Mouse (Mus musculus) intestine, embryonic 14.5 days (tissue): ENCODE measurements around the gene Fgfr4. TPM values are rescaled to one million over a fixed set of nuclear protein-coding genes. Genes with fewer than 3 reads are reported as not detected.

Source experiments
- ATAC-seq: fragments of 200-750 bp; cut with Nextera tagmentation; replicated peaks from 2 replicates; pipeline ENCODE4 v1.8.0; 2017; ENCODE audit warnings: low read depth, moderate number of reproducible peaks, moderate TSS enrichment, moderate library complexity; ENCODE audit not compliant: low FRiP score, low TSS enrichment
- DNase-seq: peaks from one replicate; pipeline ENCODE4 v3.0.0-alpha.2; 2018; ENCODE audit warnings: low spot score
- H3K27ac ChIP-seq: fragments of 300-500 bp; sonication (generic); 2 replicates; pipeline ENCODE4 v1.5.1; 2014; ENCODE audit warnings: low read depth, mild to moderate bottlenecking, control low read depth
- H3K27me3 ChIP-seq: fragments of 300-500 bp; sonication (generic); replicated peaks from 2 replicates; pipeline ENCODE4 v1.6.1; 2014; ENCODE audit warnings: low read length, control low read depth; ENCODE audit not compliant: control insufficient read depth, insufficient read depth
- H3K36me3 ChIP-seq: fragments of 300-500 bp; sonication (generic); 2 replicates; pipeline ENCODE4 v1.6.1; 2014; ENCODE audit warnings: low read length, control low read depth; ENCODE audit not compliant: control insufficient read depth, insufficient read depth
- H3K4me1 ChIP-seq: fragments of 300-500 bp; sonication (generic); replicated peaks from 2 replicates; pipeline ENCODE4 v1.6.1; 2014; ENCODE audit warnings: low read length, control low read depth, mixed read lengths; ENCODE audit not compliant: control insufficient read depth, insufficient read depth
- H3K4me2 ChIP-seq: fragments of 300-500 bp; sonication (generic); 2 replicates; pipeline ENCODE4 v1.6.1; 2014; ENCODE audit warnings: low read length
- H3K4me3 ChIP-seq: fragments of 300-500 bp; sonication (generic); 2 replicates; pipeline ENCODE4 v1.5.1; 2014; ENCODE audit warnings: low read depth, low read length, control low read depth, mixed read lengths
- H3K9ac ChIP-seq: fragments of 300-500 bp; sonication (generic); 2 replicates; pipeline ENCODE4 v1.6.1; 2014; ENCODE audit warnings: mild to moderate bottlenecking, low read length
- H3K9me3 ChIP-seq: fragments of 300-500 bp; sonication (generic); 2 replicates; pipeline ENCODE4 v1.6.1; 2016; ENCODE audit warnings: low read length, control low read depth; ENCODE audit not compliant: control insufficient read depth
- WGBS: fragments of 180-500 bp; shearing (Covaris S2); extraction: QIAGEN DNeasy Blood & Tissue Kit; methylation state at CpG from one replicate; pipeline ENCODE4 v1.1.7; 2014; 5-methylcytosine and 5-hydroxymethylcytosine counted together
- polyA plus RNA-seq: library from polyadenylated mRNA; unstranded; fragments of >200 nt; fragmentation: Nextera tagmentation; extraction: Ambion mirVana; gene quantifications from 2 replicates; pipeline ENCODE4 v1.2.1, GENCODE M21; 2014

Fgfr4 gene
- polyA plus RNA-seq, 1 experiment from 2014 or later: 19.5 TPM

DNA sequence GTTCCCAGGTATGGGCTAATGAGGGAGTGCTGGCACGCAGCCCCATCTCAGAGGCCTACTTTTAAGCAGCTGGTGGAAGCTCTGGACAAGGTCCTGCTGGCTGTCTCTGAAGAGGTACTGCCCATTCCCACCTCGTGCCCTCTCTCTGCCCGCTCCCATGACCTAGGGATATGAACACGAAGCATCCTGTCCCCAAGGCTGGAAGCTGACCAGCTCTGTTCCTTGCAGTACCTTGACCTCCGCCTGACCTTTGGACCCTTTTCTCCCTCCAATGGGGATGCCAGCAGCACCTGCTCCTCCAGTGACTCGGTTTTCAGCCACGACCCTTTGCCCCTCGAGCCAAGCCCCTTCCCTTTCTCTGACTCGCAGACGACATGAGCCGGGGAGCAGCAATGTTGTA, 15.4 kb downstream of the Fgfr4 start:
- H3K27ac ChIP-seq: no peak overlapping the region
- H3K9ac ChIP-seq: no peak overlapping the region
- no peak overlapping the region for H3K4me2 ChIP-seq
- H3K4me3 ChIP-seq: no peak overlapping the region
- DNase-seq (no peak), ATAC-seq (no peak)
- H3K27me3 ChIP-seq: no peaks in the 10 kb centered on the region
- 0 out of 2 replicates have a peak, but pooled peaks cover 3% of the 10 kb centered on the region for H3K36me3 ChIP-seq
- H3K4me1 ChIP-seq: peaks cover 15% of the 10 kb centered on the region
- H3K9me3 ChIP-seq: 0 out of 2 replicates have a peak, but pooled peaks cover 2% of the 10 kb centered on the region
- WGBS: 79% methylated on average over 11 of the region's 11 CpGs

DNA sequence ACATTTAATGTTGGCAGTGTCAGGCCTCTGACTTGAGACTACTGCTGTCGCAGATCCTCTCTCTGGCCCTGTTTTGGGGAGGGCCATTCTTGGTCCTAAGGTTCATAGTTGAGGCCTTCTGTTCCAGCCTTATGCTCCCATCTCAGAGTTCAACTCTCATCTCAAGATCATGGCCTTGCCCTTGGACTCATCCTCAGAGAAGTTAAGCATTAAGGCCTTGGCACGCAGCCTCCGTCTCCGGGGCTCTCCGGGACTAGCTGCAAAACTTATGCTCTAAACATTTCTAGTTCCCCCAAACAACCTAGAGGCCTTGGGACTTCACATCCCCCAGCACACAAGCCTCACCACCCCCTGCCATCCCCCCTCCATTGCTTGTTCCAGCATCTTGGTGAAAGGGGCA, 15.8 kb downstream of the Fgfr4 start:
- DNase-seq (no peak), ATAC-seq (no peak)
- Histone ChIP-seq H3K27ac (0 out of 2 replicates have a peak overlapping the region, but pooled peaks have one; percentile 25), H3K9ac (no peak overlapping the region), H3K4me2 (no peak overlapping the region), H3K4me1 (peaks cover 15% of the 10 kb centered on the region), H3K27me3 (no peaks in the 10 kb centered on the region), H3K36me3 (0 out of 2 replicates have a peak, but pooled peaks cover 3% of the 10 kb centered on the region), H3K9me3 (0 out of 2 replicates have a peak, but pooled peaks cover 2% of the 10 kb centered on the region), H3K4me3 (no peak overlapping the region)
- WGBS: 91% methylated on average over 5 of the region's 5 CpGs

DNA sequence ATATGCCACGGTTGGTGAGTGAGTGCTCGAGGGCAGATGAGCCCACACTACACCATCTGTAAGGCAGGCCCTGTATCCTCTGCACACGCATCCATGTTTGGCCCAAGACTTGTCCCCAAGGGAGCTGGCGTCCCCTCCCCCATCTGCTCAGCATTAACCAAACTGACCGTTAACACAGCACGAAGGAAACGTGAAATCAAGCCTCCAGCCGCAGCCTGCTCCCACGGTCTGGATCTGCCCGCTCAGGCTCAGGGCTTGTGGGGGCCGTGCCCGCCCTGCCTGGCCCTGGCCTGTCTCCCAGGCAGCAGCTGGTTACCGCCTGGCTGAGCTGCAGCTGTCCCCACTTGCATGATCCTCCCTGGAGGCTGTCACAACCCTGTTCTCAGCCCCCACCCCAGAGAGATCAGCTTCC, 16.5 kb downstream of the Fgfr4 start:
- DNase-seq (no peak), ATAC-seq (peak; percentile 34; the same call in 1 of the 2 replicates)
- no peak overlapping the region for H3K4me2 ChIP-seq
- H3K27ac ChIP-seq: peak overlapping the region; percentile 25; the same call in 1 of the 2 replicates
- 0 out of 2 replicates have a peak, but pooled peaks cover 3% of the 10 kb centered on the region for H3K36me3 ChIP-seq
- 61% methylated on average over 13 of the region's 13 CpGs for WGBS
- H3K4me3 ChIP-seq: no peak overlapping the region
- H3K27me3 ChIP-seq: no peaks in the 10 kb centered on the region
- H3K4me1 ChIP-seq: peaks cover 15% of the 10 kb centered on the region
- 0 out of 2 replicates have a peak, but pooled peaks cover 2% of the 10 kb centered on the region for H3K9me3 ChIP-seq
- no peak overlapping the region for H3K9ac ChIP-seq

DNA sequence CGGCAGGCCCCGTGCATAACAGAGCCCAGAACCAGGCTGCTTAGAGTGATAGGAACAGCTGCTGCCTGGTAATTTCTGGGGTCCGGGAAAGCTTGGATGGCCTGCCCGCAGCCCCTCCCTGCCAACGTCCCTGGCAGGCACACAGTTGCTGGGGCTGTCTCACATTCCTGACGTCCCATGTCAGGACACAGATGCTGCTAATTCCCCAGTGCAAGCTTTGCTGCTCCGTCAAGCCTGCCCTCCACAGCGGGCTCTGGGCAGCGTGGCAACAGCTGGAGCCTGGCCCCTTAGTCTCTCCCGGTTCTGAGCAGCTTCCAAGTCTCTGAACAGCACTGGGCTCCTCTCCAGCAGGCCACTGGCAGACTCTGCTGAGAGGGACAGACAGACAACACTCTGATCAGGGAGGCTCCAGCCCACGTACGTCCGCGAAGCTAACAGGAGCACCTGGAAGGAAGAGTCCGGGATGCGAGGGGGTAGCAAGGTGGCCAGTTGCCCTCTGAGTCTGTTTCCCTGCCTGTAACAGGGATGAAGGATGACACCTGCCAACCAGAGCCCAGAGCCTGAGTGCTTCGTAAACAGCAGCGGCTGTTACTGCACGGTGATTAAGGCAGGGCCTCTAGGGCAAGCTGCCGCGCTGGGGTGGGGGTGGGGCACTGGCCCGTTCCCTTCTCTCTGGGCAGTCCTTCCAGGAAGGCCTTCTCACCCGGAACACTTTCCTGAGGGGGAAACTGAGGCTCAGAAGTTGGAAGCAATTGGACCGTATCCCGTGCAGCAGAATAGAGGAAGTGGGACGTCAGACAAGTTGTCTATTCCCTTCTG, 19.3 kb downstream of the Fgfr4 start:
- H3K36me3 ChIP-seq: no peaks in the 10 kb centered on the region
- 0 out of 2 replicates have a peak, but pooled peaks cover 2% of the 10 kb centered on the region for H3K9me3 ChIP-seq
- ATAC-seq (0 out of 2 replicates have a peak, but pooled peaks have one; percentile 17), DNase-seq (peak; percentile 73)
- peak overlapping the region; percentile 48 for H3K27ac ChIP-seq
- H3K4me3 ChIP-seq: no peak overlapping the region
- H3K27me3 ChIP-seq: no peaks in the 10 kb centered on the region
- WGBS: 11% methylated on average over 26 of the region's 26 CpGs
- peak overlapping the region; percentile 33 for H3K4me2 ChIP-seq
- no peak overlapping the region for H3K9ac ChIP-seq
- peaks cover 15% of the 10 kb centered on the region for H3K4me1 ChIP-seq

DNA sequence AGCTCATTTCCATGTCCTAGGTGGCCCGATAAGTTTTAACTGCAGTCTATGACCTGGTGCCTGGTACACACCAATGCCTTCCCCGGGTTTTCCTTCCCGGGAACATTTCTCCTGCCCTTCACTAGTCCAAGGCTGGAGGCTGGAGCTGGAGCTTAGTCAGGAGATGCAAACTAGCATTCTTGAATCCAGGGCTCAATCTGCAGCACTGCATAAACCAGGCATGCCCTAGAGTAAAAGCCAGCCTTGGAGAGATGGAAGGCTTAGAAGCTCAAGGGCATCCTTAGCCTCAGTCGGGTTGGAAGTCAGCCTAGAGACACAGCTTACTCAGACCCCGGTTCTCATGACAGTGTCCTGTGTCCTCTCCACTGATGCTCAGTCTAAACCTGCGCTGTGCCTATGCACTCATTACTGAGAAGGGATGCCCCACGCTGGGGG, 19.9 kb downstream of the Fgfr4 start:
- H3K4me1 ChIP-seq: peaks cover 15% of the 10 kb centered on the region
- peak overlapping the region; percentile 48; the same call in 1 of the 2 replicates for H3K27ac ChIP-seq
- no peak overlapping the region for H3K9ac ChIP-seq
- no peaks in the 10 kb centered on the region for H3K36me3 ChIP-seq
- no peak overlapping the region for H3K4me3 ChIP-seq
- 0 out of 2 replicates have a peak, but pooled peaks cover 2% of the 10 kb centered on the region for H3K9me3 ChIP-seq
- 44% methylated on average over 7 of the region's 7 CpGs for WGBS
- ATAC-seq (no peak), DNase-seq (no peak)
- peak overlapping the region; percentile 33 for H3K4me2 ChIP-seq
- no peaks in the 10 kb centered on the region for H3K27me3 ChIP-seq

DNA sequence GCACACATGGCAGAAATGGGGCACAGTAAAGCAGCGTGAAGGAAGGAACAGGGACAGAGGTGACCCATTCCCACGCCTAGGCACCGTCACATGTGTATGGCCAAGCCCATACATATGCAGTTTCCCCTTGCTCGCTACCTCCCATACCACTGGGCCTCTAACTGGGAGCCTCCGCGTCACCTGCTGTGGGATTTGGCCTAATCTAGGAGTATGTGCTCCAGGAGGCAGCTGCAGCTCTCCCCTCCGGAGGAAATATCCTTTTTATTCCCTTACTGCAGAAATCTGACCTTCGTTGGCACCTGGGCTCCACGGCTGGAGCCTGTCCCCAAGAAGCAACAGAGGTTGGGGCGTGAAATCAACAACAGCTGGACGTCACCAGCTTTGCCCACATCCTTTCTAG, 21.9 kb downstream of the Fgfr4 start:
- H3K4me2 ChIP-seq: no peak overlapping the region
- no peak for ATAC-seq
- 83% methylated on average over 11 of the region's 11 CpGs for whole genome bisulfite sequencing

DNA sequence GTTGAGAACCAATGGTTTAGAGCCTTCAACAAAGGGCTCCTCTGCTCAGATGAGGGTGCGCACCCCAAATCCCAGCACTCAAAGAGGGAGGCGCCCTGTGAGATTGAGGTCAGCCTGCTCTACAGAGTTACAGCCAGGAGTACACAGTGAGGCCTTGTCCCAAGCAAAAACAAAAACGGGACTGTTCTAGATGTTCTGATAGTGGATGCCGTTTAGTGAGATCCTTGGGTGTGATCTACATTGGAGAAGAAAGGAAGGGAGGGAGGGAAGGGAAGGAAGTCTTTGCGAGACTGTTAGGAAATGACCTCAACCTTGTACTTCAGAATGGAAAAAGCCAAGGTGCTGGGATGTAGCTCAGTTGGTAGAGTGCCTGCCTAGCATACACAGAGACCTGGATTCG, 23.8 kb downstream of the Fgfr4 start:
- no peak overlapping the region for H3K4me3 ChIP-seq
- ATAC-seq (no peak), DNase-seq (no peak)
- H3K9me3 ChIP-seq: no peaks in the 10 kb centered on the region
- WGBS: 84% methylated on average over 6 of the region's 6 CpGs
- no peak overlapping the region for H3K9ac ChIP-seq
- H3K27me3 ChIP-seq: no peaks in the 10 kb centered on the region
- no peaks in the 10 kb centered on the region for H3K36me3 ChIP-seq
- H3K27ac ChIP-seq: no peak overlapping the region
- H3K4me1 ChIP-seq: peaks cover 13% of the 10 kb centered on the region
- no peak overlapping the region for H3K4me2 ChIP-seq

More for the DNA sequence above, 21.9 kb downstream of the Fgfr4 start:
- H3K4me3 ChIP-seq: no peak overlapping the region
- H3K27me3 ChIP-seq: no peaks in the 10 kb centered on the region
- no peak for DNase-seq
- H3K9ac ChIP-seq: no peak overlapping the region
- peaks cover 15% of the 10 kb centered on the region for H3K4me1 ChIP-seq
- no peaks in the 10 kb centered on the region for H3K36me3 ChIP-seq
- 0 out of 2 replicates have a peak, but pooled peaks cover 2% of the 10 kb centered on the region for H3K9me3 ChIP-seq
- no peak overlapping the region for H3K27ac ChIP-seq

DNA sequence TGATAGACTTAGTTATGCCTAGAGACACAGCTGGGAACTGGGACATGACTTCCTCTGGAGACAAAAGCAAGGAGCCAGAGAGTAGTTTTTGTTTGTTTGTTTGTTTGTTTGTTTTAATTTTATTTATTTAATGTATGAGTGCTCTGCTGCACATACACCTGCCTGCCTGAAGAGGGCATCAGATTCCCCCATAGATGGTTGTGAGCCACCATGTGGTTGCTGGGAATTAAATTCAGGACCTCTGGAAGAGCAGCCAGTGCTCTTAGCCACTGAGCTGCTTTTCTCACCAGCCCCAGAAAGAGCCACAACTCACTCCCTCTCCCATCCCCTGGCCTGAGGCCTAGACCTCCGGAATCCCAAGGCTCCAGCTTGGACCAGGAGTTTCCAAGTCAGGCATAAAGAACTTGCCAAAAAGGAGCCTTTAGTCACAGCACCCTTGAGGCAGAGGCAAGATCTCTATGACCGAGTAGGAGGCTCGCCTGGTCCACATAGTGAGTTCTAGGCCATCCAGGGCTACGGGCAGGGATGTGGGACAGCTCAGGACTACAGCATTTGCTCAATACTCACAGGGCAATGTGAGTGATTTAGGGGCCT, 25.6 kb downstream of the Fgfr4 start:
- Histone ChIP-seq H3K9me3 (no peaks in the 10 kb centered on the region), H3K36me3 (no peaks in the 10 kb centered on the region), H3K4me3 (no peak overlapping the region), H3K4me2 (no peak overlapping the region), H3K9ac (no peak overlapping the region), H3K27ac (no peak overlapping the region), H3K27me3 (no peaks in the 10 kb centered on the region), H3K4me1 (peaks cover 3% of the 10 kb centered on the region; the same call in 1 of the 2 replicates)
- ATAC-seq: no peak
- 63% methylated on average over 4 of the region's 4 CpGs for WGBS
- DNase-seq: no peak
